Mouse (Mus musculus) splenic B cell, adult 2 months (primary cell): Measurements from ENCODE around the gene Syne4.
A peak's percentile ranks its signal among the peaks of the same experiment; 100 is the strongest.

Source experiments
- DNase-seq: peaks from one replicate; pipeline ENCODE4 v3.0.0-alpha.2; 2011; ENCODE audit warnings: low read depth, low spot score
- H3K27me3 ChIP-seq: 2 replicates; pipeline ENCODE4 v1.6.1; 2012; ENCODE audit warnings: mild to moderate bottlenecking, low read length, moderate library complexity, mixed read lengths; ENCODE audit not compliant: control insufficient read depth, poor library complexity, insufficient read depth, severe bottlenecking
- H3K36me3 ChIP-seq: 2 replicates; pipeline ENCODE4 v1.6.1; 2012; ENCODE audit warnings: mild to moderate bottlenecking, low read length, moderate library complexity, mixed read lengths; ENCODE audit not compliant: control insufficient read depth, poor library complexity, insufficient read depth, severe bottlenecking

Gene Syne4

GRCm38 (mm10) chr7:30332622-30333259, 18.1 kb downstream of the Syne4 start:
- Histone ChIP-seq H3K27me3 (no peaks in the 10 kb centered on the region), H3K36me3 (no peaks in the 10 kb centered on the region)
- no peak for DNase-seq

GRCm38 (mm10) chr7:30333436-30333835, 18.8 kb downstream of the Syne4 start:
- Histone ChIP-seq H3K27me3 (no peaks in the 10 kb centered on the region), H3K36me3 (no peaks in the 10 kb centered on the region)
- no peak for DNase-seq

DNA sequence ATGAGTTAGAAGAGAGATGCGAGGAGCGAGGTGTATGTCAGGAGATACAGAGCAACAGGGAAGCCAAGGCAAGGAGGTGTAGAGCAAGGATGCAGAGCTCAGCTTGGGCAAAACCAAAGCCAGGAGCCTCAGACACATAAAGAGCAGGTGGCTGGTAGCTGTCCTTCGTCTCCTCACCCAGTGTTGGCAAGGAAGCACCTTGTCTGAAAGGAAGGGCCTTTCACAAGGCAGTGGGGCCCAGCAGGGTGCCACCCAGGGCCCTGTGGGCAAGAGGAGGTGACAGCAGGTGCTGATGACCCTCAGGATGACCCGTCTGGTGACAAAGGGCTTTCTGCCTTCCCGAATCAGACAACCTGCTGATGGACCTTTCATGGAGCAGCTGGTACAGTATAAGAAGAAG, 20.0 kb downstream of the Syne4 start:
- H3K36me3 ChIP-seq: no peaks in the 10 kb centered on the region
- no peaks in the 10 kb centered on the region for H3K27me3 ChIP-seq
- no peak for DNase-seq

- DNase-seq: no peak
- no peaks in the 10 kb centered on the region for H3K27me3 ChIP-seq
- no peaks in the 10 kb centered on the region for H3K36me3 ChIP-seq
Measured at GRCm38 (mm10) chr7:30335688-30336087, 21.1 kb downstream of the Syne4 start.

DNA sequence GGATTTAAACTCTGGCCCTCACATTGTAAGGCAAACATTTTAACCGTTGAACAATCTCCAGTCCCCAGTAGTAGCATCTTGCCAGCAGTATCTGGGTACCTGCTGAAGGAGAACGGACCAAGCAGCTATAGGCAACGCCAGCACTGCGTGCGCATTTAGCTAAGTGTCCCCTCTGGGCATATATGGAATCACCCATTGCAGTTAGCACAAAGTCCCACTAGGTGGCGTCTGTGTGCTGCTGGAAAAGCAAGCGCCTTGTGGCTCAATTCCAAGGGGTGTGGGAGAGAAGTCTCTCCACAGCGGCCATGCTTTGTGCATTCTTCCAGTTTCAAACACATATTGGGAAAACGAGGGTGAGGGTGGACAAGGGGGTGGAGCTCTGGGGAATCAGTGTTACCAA, 21.8 kb downstream of the Syne4 start:
- DNase-seq: peak; percentile 73
- Histone ChIP-seq H3K27me3 (no peaks in the 10 kb centered on the region), H3K36me3 (no peaks in the 10 kb centered on the region)

DNA sequence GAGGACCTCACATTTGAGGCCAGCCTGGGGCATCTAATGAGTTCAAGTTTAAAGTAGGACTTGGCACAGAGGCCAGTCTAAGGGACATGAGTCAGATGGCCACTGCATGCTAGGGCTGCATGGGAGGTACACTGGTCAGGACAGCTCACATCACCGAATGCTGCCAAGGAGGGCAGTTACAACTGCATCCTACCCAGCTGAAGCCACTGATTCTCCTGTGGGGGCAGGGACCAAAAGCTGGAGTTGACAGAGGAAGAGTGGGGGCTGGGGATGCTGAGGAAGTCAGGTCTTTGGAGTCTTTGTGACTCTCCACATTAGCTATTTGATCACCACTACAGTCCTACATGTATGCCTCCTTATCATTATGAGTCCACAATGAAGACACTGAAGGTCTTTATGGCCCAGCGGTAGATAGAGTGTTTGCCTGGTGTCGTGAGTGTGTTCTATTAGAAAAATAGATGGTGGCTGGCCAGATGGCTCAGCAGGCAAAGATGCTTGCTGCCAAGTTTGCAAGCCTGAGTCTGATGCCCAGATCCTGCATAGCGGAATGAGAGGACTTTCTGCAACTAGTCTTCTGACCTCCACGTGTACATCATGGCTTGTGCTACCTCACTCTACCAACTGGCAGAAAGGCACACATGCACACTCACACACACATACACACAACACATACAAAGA, 25.0 kb downstream of the Syne4 start:
- Histone ChIP-seq H3K36me3 (no peaks in the 10 kb centered on the region), H3K27me3 (no peaks in the 10 kb centered on the region)
- DNase-seq: no peak

DNA sequence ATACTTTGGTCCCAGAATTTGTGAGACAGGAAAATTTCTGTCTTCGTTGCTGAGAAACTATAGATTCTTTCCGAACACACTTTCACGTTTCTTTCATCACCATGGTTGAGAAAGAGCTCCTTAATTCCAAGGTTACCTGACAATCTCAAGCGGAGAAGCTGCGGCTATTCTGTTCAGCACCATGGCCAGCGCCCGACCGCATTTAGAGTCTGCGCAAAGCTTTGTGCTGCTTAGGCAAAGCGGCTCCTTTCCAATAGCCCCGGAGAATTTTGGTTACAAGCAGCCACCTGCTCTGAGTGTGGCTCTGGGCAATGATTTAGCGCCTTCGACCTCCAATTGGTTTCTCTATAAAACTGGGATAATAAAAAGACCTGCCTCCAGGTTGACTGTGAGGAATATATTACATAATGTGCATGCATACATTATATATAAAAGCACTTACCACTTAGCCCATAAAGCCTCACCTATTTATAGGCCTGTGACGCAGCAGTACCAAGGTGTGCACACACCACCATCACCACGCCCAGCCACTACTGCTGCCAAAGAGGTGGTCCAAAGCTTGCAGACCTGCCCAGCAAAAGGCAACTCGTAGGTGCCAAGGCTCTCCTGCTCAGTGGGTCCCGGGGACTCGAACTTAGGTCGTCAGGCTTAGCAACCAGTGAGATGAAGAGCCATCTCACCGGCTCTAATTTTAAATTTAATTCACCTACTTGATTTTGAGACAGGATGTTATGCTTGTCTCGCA, 32.2 kb downstream of the Syne4 start:
- no peaks in the 10 kb centered on the region; the same call in 1 of the 2 replicates for H3K27me3 ChIP-seq
- H3K36me3 ChIP-seq: no peaks in the 10 kb centered on the region
- peak; percentile 74 for DNase-seq

GRCm38 (mm10) chr7:30347828-30348227, 33.2 kb downstream of the Syne4 start:
- peak; percentile 79 for DNase-seq
- H3K36me3 ChIP-seq: no peaks in the 10 kb centered on the region
- no peaks in the 10 kb centered on the region; the same call in 1 of the 2 replicates for H3K27me3 ChIP-seq

- peak; percentile 79 for DNase-seq
- no peaks in the 10 kb centered on the region for H3K36me3 ChIP-seq
Measured at GRCm38 (mm10) chr7:30353279-30353822, 38.7 kb downstream of the Syne4 start.

GRCm38 (mm10) chr7:30354059-30354458, 39.5 kb downstream of the Syne4 start:
- no peaks in the 10 kb centered on the region for H3K27me3 ChIP-seq
- H3K36me3 ChIP-seq: no peaks in the 10 kb centered on the region
- DNase-seq: no peak

More at GRCm38 (mm10) chr7:30353279-30353822, 38.7 kb downstream of the Syne4 start:
- H3K27me3 ChIP-seq: no peaks in the 10 kb centered on the region; the same call in 1 of the 2 replicates

DNA sequence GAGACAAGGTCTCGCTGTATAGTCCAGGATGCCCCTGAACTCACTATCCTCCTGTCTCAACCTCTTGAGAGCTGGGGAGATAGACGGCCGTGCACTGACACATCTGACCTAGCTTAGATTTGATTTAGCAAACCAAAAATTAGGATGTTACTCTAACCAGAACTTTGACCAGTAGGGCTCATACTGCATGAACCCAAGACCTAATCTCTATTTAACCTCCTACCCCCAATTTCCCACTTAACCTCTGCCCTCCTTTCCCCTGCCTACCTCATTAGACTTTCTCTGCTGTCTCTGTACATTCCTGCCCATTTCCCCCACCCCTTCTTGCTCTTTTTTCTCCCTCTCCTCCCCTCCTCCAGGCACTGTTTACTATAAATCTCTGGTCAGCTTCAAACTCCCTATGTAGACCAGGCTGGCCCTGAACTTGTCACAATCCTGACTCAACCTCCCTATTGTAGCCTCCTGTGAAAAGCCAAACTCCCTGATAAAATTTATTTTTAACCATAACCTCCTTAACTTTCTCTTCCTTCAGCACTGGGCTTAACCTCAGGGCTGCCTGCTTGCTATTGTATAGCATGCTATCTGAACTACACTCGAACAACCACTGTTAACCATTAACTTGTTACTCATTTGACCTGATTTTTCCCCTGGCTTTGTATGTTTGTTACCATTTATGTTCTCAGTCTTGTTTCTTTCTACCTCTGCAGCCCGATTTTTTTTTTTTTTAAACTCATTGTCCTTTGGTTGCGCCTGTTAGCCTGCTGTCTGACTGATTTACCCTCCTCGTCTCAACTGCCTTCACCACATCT, 44.0 kb downstream of the Syne4 start:
- no peaks in the 10 kb centered on the region for H3K27me3 ChIP-seq
- no peaks in the 10 kb centered on the region for H3K36me3 ChIP-seq
- DNase-seq: no peak

- Histone ChIP-seq H3K27me3 (no peaks in the 10 kb centered on the region), H3K36me3 (no peaks in the 10 kb centered on the region)
- no peak for DNase-seq
Measured at GRCm38 (mm10) chr7:30359276-30359865, 44.8 kb downstream of the Syne4 start.

- H3K27me3 ChIP-seq: no peaks in the 10 kb centered on the region
- no peak for DNase-seq
- H3K36me3 ChIP-seq: no peaks in the 10 kb centered on the region
Measured at GRCm38 (mm10) chr7:30360028-30360427, 45.4 kb downstream of the Syne4 start.
